Mouse (Mus musculus): ENCODE measurements around the gene Olfr890.

Gene Olfr890

GRCm38 (mm10) chr9:38142217-38142616 lies at the start of gene Olfr890:
Gene Olfr890 (plus strand): TSS chr9:38142517.

GRCm38 (mm10) chr9:38107828-38108227 lies 34.5 kb upstream of the Olfr890 start, which contains the start of gene Olfr888:
Gene Olfr888 (plus strand): TSS chr9:38108128.
- WGBS: 85% methylated on average over 1 of the region's 1 CpGs

GRCm38 (mm10) chr9:38114898-38115297 lies 27.4 kb upstream of the Olfr890 start, which contains the start of gene Olfr889:
Gene Olfr889 (plus strand): TSS chr9:38115198.

GRCm38 (mm10) chr9:38168341-38168740 lies 26.0 kb downstream of the Olfr890 start:
- WGBS: 25% methylated on average over 2 of the region's 2 CpGs

GRCm38 (mm10) chr9:38180721-38181120 lies 38.4 kb downstream of the Olfr890 start, which contains the start of gene Olfr891:
Gene Olfr891 (minus strand): TSS chr9:38180821.
- 91% methylated on average over 1 of the region's 1 CpGs for WGBS

Measured in cerebral cortex, adult 2 months (tissue).